Mouse (Mus musculus) forebrain, embryonic 11.5 days (tissue): ENCODE measurements around the gene 1700015F17Rik. TPM values are rescaled to one million over a fixed set of nuclear protein-coding genes. Genes with fewer than 3 reads are reported as not detected.

Source experiments
- ATAC-seq: fragments of 200-750 bp; cut with Nextera tagmentation; replicated peaks from 2 replicates; pipeline ENCODE4 v1.8.0; 2017; ENCODE audit warnings: moderate TSS enrichment; ENCODE audit not compliant: low FRiP score
- DNase-seq: peaks from one replicate; pipeline ENCODE4 v3.0.0-alpha.2; 2017; ENCODE audit warnings: low spot score
- H3K27ac ChIP-seq: fragments of 300-500 bp; sonication (generic); 2 replicates; pipeline ENCODE4 v1.5.1; 2014; ENCODE audit warnings: low read depth, low read length
- H3K27me3 ChIP-seq: fragments of 300-500 bp; sonication (generic); 2 replicates; pipeline ENCODE4 v1.6.1; 2014; ENCODE audit warnings: mild to moderate bottlenecking, low read length, mixed read lengths; ENCODE audit not compliant: control insufficient read depth, insufficient read depth
- H3K36me3 ChIP-seq: fragments of 300-500 bp; sonication (generic); 2 replicates; pipeline ENCODE4 v1.6.1; 2014; ENCODE audit warnings: mild to moderate bottlenecking, low read length, moderate library complexity, mixed read lengths; ENCODE audit not compliant: control insufficient read depth, insufficient read depth
- H3K4me1 ChIP-seq: fragments of 300-500 bp; sonication (generic); replicated peaks from 2 replicates; pipeline ENCODE4 v1.6.1; 2014; ENCODE audit warnings: low read length, mixed read lengths; ENCODE audit not compliant: control insufficient read depth, insufficient read depth
- H3K4me2 ChIP-seq: fragments of 300-500 bp; sonication (generic); 2 replicates; pipeline ENCODE4 v1.6.1; 2014; ENCODE audit warnings: low read depth, mild to moderate bottlenecking, low read length, moderate library complexity, mixed read lengths; ENCODE audit not compliant: severe bottlenecking
- H3K4me3 ChIP-seq: fragments of 300-500 bp; sonication (generic); 2 replicates; pipeline ENCODE4 v1.5.1; 2014; ENCODE audit warnings: low read depth, low read length
- H3K9ac ChIP-seq: fragments of 300-500 bp; sonication (generic); 2 replicates; pipeline ENCODE4 v1.6.1; 2014; ENCODE audit warnings: low read length
- H3K9me3 ChIP-seq: fragments of 300-500 bp; sonication (generic); 2 replicates; pipeline ENCODE4 v1.6.1; 2016; ENCODE audit warnings: low read length, mixed read lengths; ENCODE audit not compliant: control insufficient read depth
- WGBS: fragments of 180-500 bp; shearing (Covaris S2); extraction: QIAGEN DNeasy Blood & Tissue Kit; methylation state at CpG from one replicate; pipeline ENCODE4 v1.1.7; 2014; 5-methylcytosine and 5-hydroxymethylcytosine counted together
- polyA plus RNA-seq: library from polyadenylated mRNA; unstranded; fragments of >200 nt; fragmentation: Nextera tagmentation; extraction: Ambion mirVana; gene quantifications from 2 replicates; pipeline ENCODE4 v1.2.1, GENCODE M21; 2014

Gene 1700015F17Rik
- polyA plus RNA-seq, 1 experiment from 2014 or later, result not detected

DNA sequence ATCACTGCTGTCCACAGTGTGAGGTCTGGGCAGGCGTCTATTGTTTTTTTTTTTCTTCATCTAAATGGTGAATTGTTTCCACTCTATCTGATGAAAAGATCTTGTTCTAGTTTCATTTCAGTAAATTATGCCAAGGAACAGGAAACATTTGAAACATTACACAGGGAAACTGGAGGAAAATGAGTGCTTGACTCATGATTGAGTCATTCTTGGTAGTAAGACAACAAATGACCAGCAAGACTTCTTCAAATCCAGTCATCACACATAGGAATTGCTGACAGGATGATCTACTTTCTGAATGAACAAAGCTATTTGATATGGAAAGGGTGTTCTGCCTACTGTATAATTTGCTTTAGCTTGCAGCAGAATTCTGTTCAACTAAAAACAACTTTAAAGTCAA, 59.7 kb downstream of the 1700015F17Rik start:
- no peak for DNase-seq
- Histone ChIP-seq H3K9me3 (no peaks in the 10 kb centered on the region), H3K4me2 (no peak overlapping the region), H3K4me3 (no peak overlapping the region), H3K27me3 (no peaks in the 10 kb centered on the region), H3K27ac (no peak overlapping the region), H3K9ac (no peak overlapping the region), H3K4me1 (no peaks in the 10 kb centered on the region), H3K36me3 (no peaks in the 10 kb centered on the region)
- ATAC-seq, result no peak
- 85% methylated on average over 1 of the region's 1 CpGs for WGBS

DNA sequence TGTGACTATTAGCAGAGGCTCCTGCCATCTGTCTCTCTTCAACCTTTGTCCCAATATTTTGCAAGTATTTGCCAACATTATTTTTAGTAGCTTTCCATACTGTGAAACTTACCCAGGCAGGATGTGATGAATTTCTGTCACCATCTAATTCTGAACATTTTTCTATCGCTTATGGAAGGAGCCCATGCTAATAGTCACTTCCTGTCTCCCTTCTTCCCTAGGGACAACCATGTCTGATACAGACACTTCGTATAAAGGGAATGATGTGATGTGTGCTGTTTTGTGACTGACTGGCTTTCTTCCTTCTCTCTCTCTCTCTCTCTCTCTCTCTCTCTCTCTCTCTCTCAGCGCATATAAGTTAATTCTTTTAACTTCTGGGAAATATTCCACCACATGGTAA, 64.1 kb downstream of the 1700015F17Rik start:
- H3K9ac ChIP-seq, result no peak overlapping the region
- no peak for ATAC-seq
- H3K4me1 ChIP-seq, result no peaks in the 10 kb centered on the region
- no peaks in the 10 kb centered on the region for H3K9me3 ChIP-seq
- no peak overlapping the region for H3K27ac ChIP-seq
- H3K4me3 ChIP-seq, result no peak overlapping the region
- no peak for DNase-seq
- WGBS, result 86% methylated on average over 3 of the region's 3 CpGs
- no peaks in the 10 kb centered on the region for H3K27me3 ChIP-seq
- H3K36me3 ChIP-seq, result no peaks in the 10 kb centered on the region
- H3K4me2 ChIP-seq, result no peak overlapping the region

DNA sequence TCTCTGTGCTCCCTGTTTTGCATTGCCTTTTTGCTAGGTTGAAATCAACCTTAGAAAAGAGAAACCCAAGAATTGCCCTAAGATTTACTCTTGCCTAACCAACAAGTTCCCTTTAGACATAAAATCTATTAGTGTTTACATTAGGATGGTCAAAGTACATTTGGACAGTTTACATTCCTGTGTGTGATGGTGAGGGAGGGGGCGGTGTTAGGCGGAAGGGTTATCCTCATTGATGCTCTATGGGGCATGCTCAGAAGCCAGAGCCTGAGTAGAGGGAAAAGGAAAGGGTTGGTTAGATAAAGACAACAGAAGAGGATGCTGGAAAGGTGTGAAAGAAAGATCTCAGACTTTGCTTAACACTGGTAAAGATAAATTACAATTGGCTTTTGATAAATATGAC, 67.1 kb downstream of the 1700015F17Rik start:
- ATAC-seq, result no peak
- Histone ChIP-seq H3K27ac (no peak overlapping the region), H3K27me3 (no peaks in the 10 kb centered on the region), H3K4me1 (no peaks in the 10 kb centered on the region), H3K4me3 (no peak overlapping the region), H3K9ac (no peak overlapping the region), H3K36me3 (no peaks in the 10 kb centered on the region), H3K4me2 (no peak overlapping the region), H3K9me3 (no peaks in the 10 kb centered on the region)
- 95% methylated on average over 2 of the region's 2 CpGs for WGBS
- no peak for DNase-seq

DNA sequence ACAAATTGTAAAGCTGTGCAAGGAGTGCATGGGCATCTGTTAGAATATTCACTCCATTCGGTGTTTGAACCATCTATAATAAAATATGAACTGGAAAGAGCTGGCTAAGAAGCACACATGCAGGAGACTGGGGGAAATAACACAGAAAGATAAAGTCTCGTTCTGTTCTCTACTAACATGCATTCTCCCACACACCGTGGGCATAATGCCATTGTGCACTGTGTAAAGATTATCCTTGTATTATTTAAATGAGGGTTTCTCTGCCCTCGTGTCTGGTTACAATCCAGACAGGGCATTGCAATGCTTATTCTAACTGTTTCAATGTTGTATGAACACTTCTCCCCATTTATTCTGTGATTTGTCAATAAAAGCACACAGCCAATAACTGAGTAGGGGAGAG, 77.0 kb downstream of the 1700015F17Rik start:
- H3K9ac ChIP-seq, result no peak overlapping the region
- DNase-seq (no peak), ATAC-seq (no peak)
- H3K9me3 ChIP-seq, result no peaks in the 10 kb centered on the region
- H3K4me1 ChIP-seq, result no peaks in the 10 kb centered on the region
- WGBS, result 59% methylated on average over 4 of the region's 4 CpGs
- H3K27ac ChIP-seq, result no peak overlapping the region
- no peaks in the 10 kb centered on the region for H3K36me3 ChIP-seq
- H3K27me3 ChIP-seq, result no peaks in the 10 kb centered on the region
- H3K4me3 ChIP-seq, result no peak overlapping the region
- no peak overlapping the region for H3K4me2 ChIP-seq

DNA sequence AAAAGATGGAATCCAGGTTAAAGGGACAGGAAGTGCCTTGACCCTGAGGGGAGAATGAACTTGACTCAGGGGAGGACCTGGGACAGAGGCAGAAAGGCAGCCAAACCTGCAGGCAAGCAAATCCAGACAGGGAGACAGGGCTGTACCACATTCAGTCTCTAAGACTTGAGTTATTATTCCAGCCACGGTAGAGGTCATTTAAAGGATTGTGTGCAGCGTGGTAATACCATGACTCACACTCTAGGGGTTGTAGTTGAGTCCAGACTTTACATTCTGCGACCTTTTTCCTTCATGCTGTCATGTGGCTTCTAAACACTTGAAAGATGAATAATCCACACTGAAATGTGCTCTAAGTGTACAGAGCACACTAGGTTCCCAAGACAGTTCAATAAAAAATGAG, 86.2 kb downstream of the 1700015F17Rik start:
- Histone ChIP-seq H3K27ac (no peak overlapping the region), H3K9me3 (no peaks in the 10 kb centered on the region), H3K4me1 (no peaks in the 10 kb centered on the region), H3K9ac (no peak overlapping the region), H3K4me2 (no peak overlapping the region), H3K27me3 (no peaks in the 10 kb centered on the region), H3K4me3 (no peak overlapping the region), H3K36me3 (no peaks in the 10 kb centered on the region)
- 63% methylated on average over 3 of the region's 3 CpGs for WGBS
- ATAC-seq, result no peak
- DNase-seq, result no peak

Other genes with a start within 250 kb of the 1700015F17Rik start
- 23.5 and 24.0 TPM in 2 replicates for gene Cdk14, start 58.8 kb downstream of the 1700015F17Rik start, polyA plus RNA-seq
- 34.9 and 41.3 TPM in 2 replicates for gene Cldn12, start 35.8 kb upstream of the 1700015F17Rik start, polyA plus RNA-seq
- 36.0 and 40.7 TPM in 2 replicates for gene Gtpbp10, start 80.4 kb upstream of the 1700015F17Rik start, polyA plus RNA-seq
- gene Gm8773, start 94.7 kb upstream of the 1700015F17Rik start, polyA plus RNA-seq, result 3.5 and 4.7 TPM in 2 replicates
- 3.9 and 7.0 TPM in 2 replicates for gene Cfap69, start 185.1 kb upstream of the 1700015F17Rik start, polyA plus RNA-seq
- gene Steap2, start 215.4 kb upstream of the 1700015F17Rik start, polyA plus RNA-seq, result 7.8 and 8.0 TPM in 2 replicates